Mouse (Mus musculus): Measurements from ENCODE around the gene Trim30a. TPM values are rescaled to one million over a fixed set of nuclear protein-coding genes. Genes with fewer than 3 reads are reported as not detected.

The Trim30a gene
- polyA plus RNA-seq, 1 experiment from 2014 or later, result 4.3 TPM

DNA sequence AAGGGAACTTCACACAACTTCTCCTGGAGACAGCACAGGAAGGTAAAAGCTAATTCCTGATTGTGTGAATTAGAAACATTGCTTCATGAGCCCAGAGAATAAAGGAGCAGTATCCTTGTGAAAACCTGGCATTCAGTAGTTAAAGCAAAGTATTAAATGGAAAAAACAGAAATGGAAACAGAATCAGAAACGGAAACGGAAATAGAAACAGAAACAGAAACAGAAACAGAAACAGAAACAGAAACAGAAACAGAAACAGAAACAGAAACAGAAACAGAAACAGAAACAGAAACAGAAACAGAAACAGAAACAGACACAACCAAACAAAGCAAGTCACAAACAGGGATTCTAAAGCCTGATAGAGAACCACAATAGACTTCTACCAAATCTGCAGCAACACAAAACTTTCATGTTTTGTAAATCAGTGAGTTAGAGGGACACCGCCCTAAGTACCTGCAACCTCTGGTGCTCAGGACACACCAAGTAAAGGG lies 60.5 kb downstream of the Trim30a start:
- no peaks in the 10 kb centered on the region for H3K36me3 ChIP-seq (replicated peaks; ENCODE audit: insufficient read depth, low read length)
- no peak overlapping the region for H3K9ac ChIP-seq (replicated peaks)
- H3K9me3 ChIP-seq (ENCODE audit: low read length), result no peaks in the 10 kb centered on the region
- no peak overlapping the region for H3K4me3 ChIP-seq (ENCODE audit: low read depth, low read length)
- no peaks in the 10 kb centered on the region for H3K4me1 ChIP-seq (ENCODE audit: insufficient read depth)
- H3K4me2 ChIP-seq (ENCODE audit: low read depth, low read length), result no peak overlapping the region
- no peak overlapping the region for H3K27ac ChIP-seq (ENCODE audit: low read depth)
- ATAC-seq (no peak), DNase-seq (no peak)
- no peaks in the 10 kb centered on the region for H3K27me3 ChIP-seq (ENCODE audit: insufficient read depth, low read length)
- WGBS (ENCODE audit: insufficient replicate concordance), result 80% methylated on average over 3 of the region's 3 CpGs
- TF ChIP-seq EP300 (IDR thresholded peaks at IDR 0.05; ENCODE audit: low read depth), result no peak
- no peak for TF ChIP-seq CTCF (IDR thresholded peaks at IDR 0.05; ENCODE audit: low read depth)

DNA sequence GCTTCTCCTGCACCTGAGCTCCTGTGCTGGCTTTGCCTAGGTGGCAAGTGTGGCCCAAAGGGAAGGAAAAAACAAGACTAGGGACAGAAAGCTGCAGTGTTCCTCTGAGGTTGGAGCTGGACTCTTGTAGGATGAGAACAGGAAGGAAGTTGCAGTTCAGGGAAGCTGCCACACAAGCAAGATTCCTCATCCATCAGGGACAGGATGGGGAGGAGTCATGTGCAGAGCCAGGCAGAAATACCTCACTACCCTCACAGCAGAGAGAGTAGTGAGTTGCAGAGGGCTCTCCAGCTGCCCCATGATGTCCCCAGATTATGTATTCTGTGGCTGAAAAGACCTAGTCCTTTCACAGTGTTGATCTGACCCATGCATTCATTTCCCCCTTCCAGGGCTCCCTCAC lies 63.9 kb downstream of the Trim30a start:
- ATAC-seq, result peak; percentile 58

DNA sequence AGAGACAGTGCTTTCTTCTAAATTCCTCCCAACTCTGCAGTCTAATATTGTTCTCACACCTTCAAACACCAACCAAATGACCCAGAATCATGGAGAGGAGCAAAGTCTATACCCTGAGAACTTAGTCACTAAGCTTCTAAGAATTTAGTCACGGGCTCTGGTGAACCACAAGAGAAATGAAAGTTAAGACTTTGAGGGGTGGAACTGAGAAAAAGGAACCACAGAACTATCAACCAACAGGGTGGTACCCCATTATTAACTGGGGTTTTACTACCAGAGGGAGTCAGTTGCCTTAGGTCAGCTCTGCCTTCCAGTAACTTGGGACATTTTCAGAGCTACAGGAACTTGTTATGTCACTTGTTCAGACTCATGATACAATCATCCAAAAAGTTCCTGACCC lies 64.3 kb downstream of the Trim30a start, which contains the start of gene Trim30c:
TSS of gene Trim30c (minus strand) at position 140 of the 400 bp plus-strand sequence.
- H3K9ac ChIP-seq (replicated peaks), result no peak within 1 kb of the TSS
- H3K9me3 ChIP-seq (ENCODE audit: low read length), result no peaks in the 10 kb centered on the region
- WGBS (ENCODE audit: insufficient replicate concordance), result 42% methylated on average over 1 of the region's 1 CpGs
- H3K27me3 ChIP-seq (ENCODE audit: insufficient read depth, low read length), result no peaks in the 10 kb centered on the region
- DNase-seq (no peak), ATAC-seq (peak; percentile 45)
- H3K27ac ChIP-seq (ENCODE audit: low read depth), result peak within 1 kb of the TSS; percentile 66
- TF ChIP-seq EP300 (IDR thresholded peaks at IDR 0.05; ENCODE audit: low read depth), result no peak
- no peak for TF ChIP-seq CTCF (IDR thresholded peaks at IDR 0.05; ENCODE audit: low read depth)
- no peaks in the 10 kb centered on the region for H3K4me1 ChIP-seq (ENCODE audit: insufficient read depth)
- H3K36me3 ChIP-seq (replicated peaks; ENCODE audit: insufficient read depth, low read length), result no peaks in the 10 kb centered on the region
- H3K4me3 ChIP-seq (ENCODE audit: low read depth, low read length), result no peak within 1 kb of the TSS
- no peak within 1 kb of the TSS for H3K4me2 ChIP-seq (ENCODE audit: low read depth, low read length)

More for the DNA sequence above, 63.9 kb downstream of the Trim30a start:
- H3K9ac ChIP-seq (replicated peaks), result no peak overlapping the region
- no peaks in the 10 kb centered on the region for H3K4me1 ChIP-seq (ENCODE audit: insufficient read depth)
- no peak for DNase-seq
- H3K4me3 ChIP-seq (ENCODE audit: low read depth, low read length), result no peak overlapping the region
- no peaks in the 10 kb centered on the region for H3K36me3 ChIP-seq (replicated peaks; ENCODE audit: insufficient read depth, low read length)
- TF ChIP-seq EP300 (IDR thresholded peaks at IDR 0.05; ENCODE audit: low read depth) (no peak), CTCF (IDR thresholded peaks at IDR 0.05; ENCODE audit: low read depth) (no peak)
- H3K9me3 ChIP-seq (ENCODE audit: low read length), result no peaks in the 10 kb centered on the region
- H3K27ac ChIP-seq (ENCODE audit: low read depth), result peak overlapping the region; percentile 66
- no peak overlapping the region for H3K4me2 ChIP-seq (ENCODE audit: low read depth, low read length)
- H3K27me3 ChIP-seq (ENCODE audit: insufficient read depth, low read length), result no peaks in the 10 kb centered on the region

DNA sequence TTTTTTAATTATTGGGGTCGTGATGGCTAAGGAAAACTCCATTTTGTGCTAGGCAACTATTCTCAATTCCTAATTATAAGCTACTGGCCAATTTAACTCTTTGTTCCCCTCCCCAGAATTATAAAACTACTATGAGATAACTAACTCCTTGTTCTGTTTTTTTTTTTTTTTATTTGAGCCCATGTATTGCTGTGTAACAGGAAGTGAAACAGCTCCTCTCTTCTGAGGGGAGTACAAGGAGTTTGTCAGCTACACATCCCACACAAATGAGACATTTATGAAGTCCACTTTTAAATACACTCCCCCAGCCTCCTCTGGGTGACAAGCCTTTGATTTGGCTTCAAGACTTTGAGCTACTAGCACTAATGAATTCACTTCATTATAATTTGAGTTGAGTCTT lies 66.5 kb downstream of the Trim30a start:
- no peaks in the 10 kb centered on the region for H3K4me1 ChIP-seq (ENCODE audit: insufficient read depth)
- H3K9me3 ChIP-seq (ENCODE audit: low read length), result no peaks in the 10 kb centered on the region
- 60% methylated on average over 1 of the region's 1 CpGs for WGBS (ENCODE audit: insufficient replicate concordance)
- no peak overlapping the region for H3K4me2 ChIP-seq (ENCODE audit: low read depth, low read length)
- H3K27ac ChIP-seq (ENCODE audit: low read depth), result no peak overlapping the region
- H3K27me3 ChIP-seq (ENCODE audit: insufficient read depth, low read length), result no peaks in the 10 kb centered on the region
- no peak overlapping the region for H3K9ac ChIP-seq (replicated peaks)
- no peak for DNase-seq
- ATAC-seq, result no peak
- no peaks in the 10 kb centered on the region for H3K36me3 ChIP-seq (replicated peaks; ENCODE audit: insufficient read depth, low read length)
- no peak overlapping the region for H3K4me3 ChIP-seq (ENCODE audit: low read depth, low read length)
- TF ChIP-seq EP300 (IDR thresholded peaks at IDR 0.05; ENCODE audit: low read depth) (no peak), CTCF (IDR thresholded peaks at IDR 0.05; ENCODE audit: low read depth) (no peak)

DNA sequence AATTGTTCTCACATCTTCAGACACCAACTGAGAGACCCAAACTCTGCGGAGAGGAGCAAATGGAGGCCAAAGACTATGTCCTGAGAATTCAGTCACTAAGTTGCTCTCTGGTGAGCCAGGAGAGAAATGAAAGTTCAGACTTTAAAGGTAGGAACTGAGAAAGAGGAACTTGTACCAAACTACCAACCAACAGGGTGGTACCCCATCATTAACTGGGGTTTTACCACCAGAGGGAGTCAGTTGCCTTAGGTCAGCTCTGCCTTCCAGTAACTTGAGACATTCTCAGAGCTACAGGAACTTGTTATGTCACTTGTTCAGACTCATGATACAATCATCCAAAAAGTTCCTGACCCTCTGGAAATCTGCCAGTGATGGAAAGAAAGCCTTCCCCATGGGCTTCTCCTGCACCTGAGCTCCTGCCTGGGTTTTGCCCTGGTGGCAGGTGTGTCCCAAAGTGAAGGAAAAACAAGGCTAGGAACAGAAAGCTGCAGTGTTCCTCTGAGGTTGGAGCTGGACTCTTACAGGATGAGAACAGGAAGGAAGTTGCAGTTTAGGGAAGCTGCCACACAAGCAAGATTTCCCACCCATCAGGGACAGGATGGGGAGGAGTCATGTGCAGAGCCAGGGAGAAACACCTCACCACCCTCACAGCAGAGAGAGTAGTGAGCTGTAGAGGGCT lies 95.1 kb downstream of the Trim30a start, which contains the start of gene Trim30b:
TSS of gene Trim30b (minus strand) at position 149 of the 679 bp plus-strand sequence.
- DNase-seq, result peak; percentile 15
- no peaks in the 10 kb centered on the region for H3K27me3 ChIP-seq (ENCODE audit: insufficient read depth, low read length)
- WGBS (ENCODE audit: insufficient replicate concordance), result 59% methylated on average over 1 of the region's 1 CpGs

DNA sequence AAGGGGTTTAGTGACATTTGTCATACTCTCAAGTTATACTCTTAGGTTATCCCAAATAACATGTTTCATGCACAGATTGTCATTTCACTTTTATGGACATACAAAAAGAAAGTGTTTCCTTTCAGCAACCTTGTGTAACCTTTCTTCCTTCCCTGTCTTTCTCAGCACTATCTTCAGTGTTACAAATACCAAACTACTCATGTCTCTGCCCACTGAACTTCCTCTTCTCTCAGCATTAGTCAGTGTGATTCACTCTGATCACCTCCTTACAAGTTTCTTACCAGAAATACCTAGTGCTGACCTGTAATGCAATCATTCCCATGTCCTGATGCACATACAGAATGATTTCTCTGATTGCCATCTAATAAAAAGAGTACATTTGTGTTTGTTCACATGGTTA lies 98.7 kb downstream of the Trim30a start:
- H3K27me3 ChIP-seq (ENCODE audit: insufficient read depth, low read length), result no peaks in the 10 kb centered on the region
- H3K9ac ChIP-seq (replicated peaks), result no peak overlapping the region
- ATAC-seq, result peak; percentile 38; the same call in 1 of the 2 replicates
- no peaks in the 10 kb centered on the region for H3K9me3 ChIP-seq (ENCODE audit: low read length)
- H3K4me2 ChIP-seq (ENCODE audit: low read depth, low read length), result no peak overlapping the region
- H3K27ac ChIP-seq (ENCODE audit: low read depth), result no peak overlapping the region
- no peaks in the 10 kb centered on the region for H3K36me3 ChIP-seq (replicated peaks; ENCODE audit: insufficient read depth, low read length)
- no peaks in the 10 kb centered on the region for H3K4me1 ChIP-seq (ENCODE audit: insufficient read depth)
- TF ChIP-seq EP300 (IDR thresholded peaks at IDR 0.05; ENCODE audit: low read depth) (no peak), CTCF (IDR thresholded peaks at IDR 0.05; ENCODE audit: low read depth) (no peak)
- DNase-seq, result no peak
- H3K4me3 ChIP-seq (ENCODE audit: low read depth, low read length), result no peak overlapping the region

More for the DNA sequence above, 95.1 kb downstream of the Trim30a start, which contains the start of gene Trim30b:
- TF ChIP-seq CTCF (IDR thresholded peaks at IDR 0.05; ENCODE audit: low read depth), result peak; percentile 69
- no peak for TF ChIP-seq EP300 (IDR thresholded peaks at IDR 0.05; ENCODE audit: low read depth)
- Histone ChIP-seq H3K4me2 (ENCODE audit: low read depth, low read length) (peak within 1 kb of the TSS; percentile 30), H3K27ac (ENCODE audit: low read depth) (peak within 1 kb of the TSS; percentile 69), H3K4me3 (ENCODE audit: low read depth, low read length) (no peak within 1 kb of the TSS), H3K36me3 (replicated peaks; ENCODE audit: insufficient read depth, low read length) (no peaks in the 10 kb centered on the region), H3K4me1 (ENCODE audit: insufficient read depth) (no peaks in the 10 kb centered on the region), H3K9me3 (ENCODE audit: low read length) (no peaks in the 10 kb centered on the region), H3K9ac (replicated peaks) (no peak within 1 kb of the TSS)
- peak; percentile 84 for ATAC-seq

Other genes starting within 250 kb of the Trim30a start
- gene Trim6, start 246.4 kb downstream of the Trim30a start, polyA plus RNA-seq (2015; fragmentation: Nextera tagmentation; extraction: Ambion mirVana), result 0.25 and 0.27 TPM in 2 replicates
- gene Trim34a, start 220.7 kb downstream of the Trim30a start, polyA plus RNA-seq (2015; fragmentation: Nextera tagmentation; extraction: Ambion mirVana), result 2.6 and 2.8 TPM in 2 replicates
- gene Trim5, start 177.1 kb downstream of the Trim30a start, polyA plus RNA-seq (2015; fragmentation: Nextera tagmentation; extraction: Ambion mirVana), result 0.63 and 0.92 TPM in 2 replicates
- gene Trim12a, start 149.7 kb downstream of the Trim30a start, polyA plus RNA-seq (2015; fragmentation: Nextera tagmentation; extraction: Ambion mirVana), result 5.7 and 6.7 TPM in 2 replicates
- 0.24 TPM in 1 of 2 replicates, not detected in the other for gene Trim34b, start 135.7 kb downstream of the Trim30a start, polyA plus RNA-seq (2015; fragmentation: Nextera tagmentation; extraction: Ambion mirVana)
- gene Trim12c, start 111.8 kb downstream of the Trim30a start, polyA plus RNA-seq (2015; fragmentation: Nextera tagmentation; extraction: Ambion mirVana), result 1.8 and 1.9 TPM in 2 replicates
- gene Trim30b, start 95.3 kb downstream of the Trim30a start, polyA plus RNA-seq (2015; fragmentation: Nextera tagmentation; extraction: Ambion mirVana), result 0.49 and 0.53 TPM in 2 replicates
- 0.38 and 0.50 TPM in 2 replicates for gene Trim30c, start 64.4 kb downstream of the Trim30a start, polyA plus RNA-seq (2015; fragmentation: Nextera tagmentation; extraction: Ambion mirVana)
- gene Trim30d, start 42.7 kb upstream of the Trim30a start, polyA plus RNA-seq (2015; fragmentation: Nextera tagmentation; extraction: Ambion mirVana), result 1.9 and 2.1 TPM in 2 replicates
- not detected in 2 replicates for gene Olfr651, start 84.9 kb upstream of the Trim30a start, polyA plus RNA-seq (2015; fragmentation: Nextera tagmentation; extraction: Ambion mirVana)
- gene Olfr652, start 95.7 kb upstream of the Trim30a start, polyA plus RNA-seq (2015; fragmentation: Nextera tagmentation; extraction: Ambion mirVana), result not detected in 2 replicates
- not detected in 2 replicates for gene Olfr653, start 112.1 kb upstream of the Trim30a start, polyA plus RNA-seq (2015; fragmentation: Nextera tagmentation; extraction: Ambion mirVana)
- gene Olfr654, start 121.8 kb upstream of the Trim30a start, polyA plus RNA-seq (2015; fragmentation: Nextera tagmentation; extraction: Ambion mirVana), result not detected in 2 replicates
- gene Olfr655, start 136.6 kb upstream of the Trim30a start, polyA plus RNA-seq (2015; fragmentation: Nextera tagmentation; extraction: Ambion mirVana), result not detected in 2 replicates
- not detected in 2 replicates for gene Olfr656, start 148.8 kb upstream of the Trim30a start, polyA plus RNA-seq (2015; fragmentation: Nextera tagmentation; extraction: Ambion mirVana)
- gene Olfr657, start 159.6 kb upstream of the Trim30a start, polyA plus RNA-seq (2015; fragmentation: Nextera tagmentation; extraction: Ambion mirVana), result not detected in 2 replicates
- gene Olfr658, start 182.1 kb upstream of the Trim30a start, polyA plus RNA-seq (2015; fragmentation: Nextera tagmentation; extraction: Ambion mirVana), result not detected in 2 replicates
- gene Olfr659, start 201.6 kb upstream of the Trim30a start, polyA plus RNA-seq (2015; fragmentation: Nextera tagmentation; extraction: Ambion mirVana), result not detected in 2 replicates
- not detected in 2 replicates for gene Olfr661, start 221.3 kb upstream of the Trim30a start, polyA plus RNA-seq (2015; fragmentation: Nextera tagmentation; extraction: Ambion mirVana)

All from liver, postnatal 0 days (tissue).